Mouse (Mus musculus) left cerebral cortex, adult 8-10 months (tissue): ENCODE results near the gene Itgbl1. TPM values are rescaled to one million over a fixed set of nuclear protein-coding genes. Genes with fewer than 3 reads are reported as not detected.

Source experiments
- DNase-seq, 2 experiments: peaks; one replicate each; pipeline ENCODE4 v3.0.0; 2022; ENCODE audit warnings: low spot score in 2 of 2
- total RNA-seq, 4 experiments: library from RNA; stranded (reverse); gene quantifications; 2 replicates each; pipeline ENCODE4 v1.2.4; 2022

Gene Itgbl1
- total RNA-seq, 4 experiments from 2014 or later: 0.91 to 1.5 (median 1.3) TPM

GRCm38 (mm10) chr14:123966531-123966930 is 306.8 kb downstream of the Itgbl1 start:
- no peak for DNase-seq

GRCm38 (mm10) chr14:123967996-123968395 is 308.2 kb downstream of the Itgbl1 start:
- DNase-seq: no peak

- DNase-seq: no peak
Measured at GRCm38 (mm10) chr14:123990591-123991195, 330.9 kb downstream of the Itgbl1 start.

Other genes with a start within 250 kb of the Itgbl1 start
- 10 to 100 TPM; 64.4 to 75.6 (median 70.1) TPM for gene Nalcn, start 32.8 kb upstream of the Itgbl1 start, total RNA-seq